Mouse (Mus musculus) midbrain, postnatal 0 days (tissue): Measurements from ENCODE around the gene Rap1gap. TPM values are rescaled to one million over a fixed set of nuclear protein-coding genes. Genes with fewer than 3 reads are reported as not detected.

ENCODE experiments used
- ATAC-seq: fragments of 200-750 bp; cut with Nextera tagmentation; 2 replicates; pipeline ENCODE4 v1.8.0; 2017; ENCODE audit warnings: moderate number of reproducible peaks, mild to moderate bottlenecking, moderate TSS enrichment, moderate library complexity; ENCODE audit not compliant: low FRiP score
- DNase-seq: peaks from one replicate; pipeline ENCODE4 v3.0.0-alpha.2; 2015; ENCODE audit warnings: low spot score
- H3K27ac ChIP-seq: fragments of 300-500 bp; sonication (generic); 2 replicates; pipeline ENCODE4 v1.5.1; 2014; ENCODE audit warnings: low read depth, mild to moderate bottlenecking, low read length, mixed read lengths
- H3K27me3 ChIP-seq: fragments of 300-500 bp; sonication (generic); 2 replicates; pipeline ENCODE4 v1.6.1; 2014; ENCODE audit warnings: low read length, control low read depth, mixed read lengths; ENCODE audit not compliant: insufficient read depth
- H3K36me3 ChIP-seq: fragments of 300-500 bp; sonication (generic); 2 replicates; pipeline ENCODE4 v1.6.1; 2014; ENCODE audit warnings: low read length, control low read depth, mixed read lengths; ENCODE audit not compliant: insufficient read depth
- H3K4me1 ChIP-seq: fragments of 300-500 bp; sonication (generic); 2 replicates; pipeline ENCODE4 v1.6.1; 2014; ENCODE audit warnings: mild to moderate bottlenecking, control low read depth, antibody characterized with exemption, low read length, mixed read lengths; ENCODE audit not compliant: insufficient read depth
- H3K4me2 ChIP-seq: fragments of 300-500 bp; sonication (generic); 2 replicates; pipeline ENCODE4 v1.6.1; 2014; ENCODE audit warnings: low read depth, mild to moderate bottlenecking, low read length, mixed read lengths; ENCODE audit not compliant: poor library complexity, severe bottlenecking
- H3K4me3 ChIP-seq: fragments of 300-500 bp; sonication (generic); 2 replicates; pipeline ENCODE4 v1.5.1; 2014; ENCODE audit warnings: low read depth, mild to moderate bottlenecking, low read length, moderate library complexity
- H3K9ac ChIP-seq: fragments of 300-500 bp; sonication (generic); replicated peaks from 2 replicates; pipeline ENCODE4 v1.6.1; 2014; ENCODE audit warnings: mild to moderate bottlenecking, low read length, moderate library complexity, mixed read lengths; ENCODE audit not compliant: poor library complexity, severe bottlenecking
- H3K9me3 ChIP-seq: fragments of 300-500 bp; sonication (generic); 2 replicates; pipeline ENCODE4 v1.6.1; 2016; ENCODE audit warnings: low read length, control low read depth
- CTCF ChIP-seq: IDR thresholded peaks from 2 replicates; pipeline ENCODE4 v1.5.1; 2016; ENCODE audit warnings: antibody characterized with exemption, mild to moderate bottlenecking
- WGBS: fragments of 180-500 bp; shearing (Covaris S2); extraction: QIAGEN DNeasy Blood & Tissue Kit; methylation state at CpG from one replicate; pipeline ENCODE4 v1.1.7; 2014; 5-methylcytosine and 5-hydroxymethylcytosine counted together
- polyA plus RNA-seq: library from polyadenylated mRNA; unstranded; fragments of >200 nt; fragmentation: Nextera tagmentation; extraction: Ambion mirVana; gene quantifications from 2 replicates; pipeline ENCODE4 v1.2.1, GENCODE M21; 2015
- total RNA-seq: library from RNA; depleted of rRNA; stranded (reverse); fragments of >200 nt; gene quantifications from 2 replicates; pipeline ENCODE4 v1.2.3, GENCODE M21; 2014

The Rap1gap gene
- total and polyA plus RNA-seq, 2 experiments from 2014 or later, result 115 to 270 TPM

DNA sequence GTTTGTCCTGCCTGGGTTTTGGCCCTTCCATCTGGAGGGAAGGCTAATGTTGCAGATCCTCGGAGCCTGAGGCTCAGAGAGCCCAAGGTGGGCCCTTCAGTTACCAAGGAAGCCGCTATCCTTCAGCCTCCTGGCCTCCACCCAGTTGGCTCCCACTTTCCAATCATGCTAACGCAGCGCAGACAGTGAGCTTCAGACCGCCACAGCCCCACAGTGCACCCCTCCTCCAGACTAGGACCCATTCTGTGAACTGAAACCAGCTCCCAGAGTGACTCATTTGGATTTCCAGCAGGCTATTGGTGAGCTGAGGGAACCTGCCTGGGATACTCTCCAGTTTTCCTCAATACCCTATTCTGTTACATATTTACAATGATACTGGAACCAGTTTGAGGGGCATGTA lies 40.9 kb downstream of the Rap1gap start:
- TF ChIP-seq CTCF, result no peak
- ATAC-seq, result no peak
- H3K27ac ChIP-seq, result no peak overlapping the region
- 81% methylated on average over 5 of the region's 5 CpGs for WGBS
- H3K4me3 ChIP-seq, result no peak overlapping the region
- H3K9me3 ChIP-seq, result no peaks in the 10 kb centered on the region
- peaks cover 8% of the 10 kb centered on the region for H3K36me3 ChIP-seq
- peaks cover 18% of the 10 kb centered on the region; the same call in 1 of the 2 replicates for H3K4me1 ChIP-seq
- H3K9ac ChIP-seq, result no peak overlapping the region
- no peaks in the 10 kb centered on the region for H3K27me3 ChIP-seq
- no peak for DNase-seq
- H3K4me2 ChIP-seq, result no peak overlapping the region

DNA sequence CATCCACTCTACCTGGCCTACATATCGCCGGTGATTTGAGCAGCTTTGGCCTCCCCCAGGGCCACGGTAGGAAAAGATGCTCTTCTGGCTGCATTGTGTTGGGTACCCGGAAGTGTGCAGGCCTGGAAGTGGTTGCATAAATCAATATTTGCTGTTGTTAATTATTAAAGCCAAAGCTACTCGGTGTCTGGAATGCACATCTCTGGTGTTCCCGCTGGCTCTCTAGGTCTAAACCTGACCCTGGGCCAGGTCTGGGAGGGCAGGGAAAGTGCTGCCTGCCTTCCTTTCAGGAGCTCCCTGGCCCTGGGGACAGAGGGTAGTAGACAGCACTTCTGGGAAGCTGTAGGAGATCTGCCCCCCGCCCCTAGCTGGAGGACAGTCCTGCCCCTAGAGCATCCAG lies 42.0 kb downstream of the Rap1gap start:
- Histone ChIP-seq H3K4me2 (no peak overlapping the region), H3K4me3 (no peak overlapping the region), H3K4me1 (peaks cover 18% of the 10 kb centered on the region; the same call in 1 of the 2 replicates), H3K9me3 (no peaks in the 10 kb centered on the region), H3K9ac (no peak overlapping the region), H3K36me3 (peaks cover 8% of the 10 kb centered on the region), H3K27ac (no peak overlapping the region), H3K27me3 (no peaks in the 10 kb centered on the region)
- TF ChIP-seq CTCF, result no peak
- WGBS, result 71% methylated on average over 7 of the region's 7 CpGs
- DNase-seq (no peak), ATAC-seq (no peak)

DNA sequence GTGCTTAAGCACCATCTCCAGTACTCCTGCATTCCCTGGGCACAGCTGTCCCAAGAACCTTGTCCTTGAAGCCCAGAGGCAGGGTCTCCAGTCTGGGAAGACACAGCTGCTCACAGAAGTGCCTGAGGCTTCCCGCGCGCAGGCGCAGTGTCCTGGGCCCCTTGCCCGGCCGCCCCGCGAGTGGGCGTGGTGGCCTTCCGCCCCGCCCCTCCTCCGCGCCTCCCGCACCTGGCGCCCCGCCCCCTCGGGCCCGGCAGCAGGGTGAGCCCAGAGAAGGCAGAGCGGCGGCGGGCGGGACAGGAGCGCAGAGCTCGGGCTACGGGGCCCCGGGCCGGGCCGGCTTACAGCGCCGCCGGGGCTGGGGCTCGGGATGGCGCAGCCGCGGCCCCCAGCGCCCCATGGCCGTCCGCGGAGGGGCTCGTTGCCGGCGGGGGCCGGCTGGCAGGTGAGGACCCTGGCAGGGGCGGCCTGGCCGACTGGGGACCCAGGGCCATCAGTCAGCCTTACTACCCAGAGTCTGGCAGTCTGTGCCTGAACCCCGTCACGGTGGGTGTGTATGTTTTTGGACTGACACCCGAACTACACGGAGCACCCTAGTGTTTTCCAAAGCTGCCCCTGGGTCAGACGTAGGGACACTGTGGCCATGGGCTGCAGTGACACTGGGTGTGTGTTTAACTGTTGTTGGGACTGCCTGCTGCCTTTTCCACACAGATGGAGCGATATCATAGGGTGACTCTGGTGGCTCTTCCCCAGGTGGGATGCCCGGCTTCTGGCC lies 42.9 kb downstream of the Rap1gap start:
- Histone ChIP-seq H3K4me2 (peak overlapping the region; percentile 86), H3K4me3 (peak overlapping the region; percentile 45), H3K27me3 (no peaks in the 10 kb centered on the region), H3K9me3 (no peaks in the 10 kb centered on the region), H3K27ac (0 out of 2 replicates have a peak overlapping the region, but pooled peaks have one; percentile 18), H3K9ac (peak overlapping the region; percentile 59), H3K36me3 (peaks cover 12% of the 10 kb centered on the region), H3K4me1 (peaks cover 18% of the 10 kb centered on the region; the same call in 1 of the 2 replicates)
- DNase-seq (peak; percentile 74), ATAC-seq (peak; percentile 43)
- TF ChIP-seq CTCF, result no peak
- WGBS, result 5% methylated on average over 43 of the region's 52 CpGs

DNA sequence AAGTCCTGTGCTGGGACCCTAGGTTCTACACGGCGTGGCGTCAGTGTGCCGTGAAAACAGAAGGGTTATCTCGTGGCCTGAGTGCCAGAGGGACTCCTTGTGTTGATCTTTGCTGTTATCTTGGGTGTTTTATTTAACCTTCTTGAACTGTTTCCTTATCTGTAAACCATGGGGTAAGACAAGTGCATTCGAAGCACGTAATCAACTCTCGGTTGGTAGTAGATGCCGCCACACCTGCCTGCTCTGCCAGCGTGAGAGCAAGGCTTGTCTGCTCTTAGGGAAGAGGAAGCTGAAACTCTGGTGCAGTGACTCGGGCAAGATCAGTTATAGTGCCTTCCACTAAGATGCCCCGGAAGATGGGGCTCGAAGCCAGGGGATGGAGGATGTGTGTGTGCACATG lies 48.4 kb downstream of the Rap1gap start:
- no peaks in the 10 kb centered on the region for H3K9me3 ChIP-seq
- H3K4me1 ChIP-seq, result peaks cover 5% of the 10 kb centered on the region; the same call in 1 of the 2 replicates
- no peak overlapping the region for H3K9ac ChIP-seq
- no peak overlapping the region for H3K4me3 ChIP-seq
- H3K4me2 ChIP-seq, result no peak overlapping the region
- 90% methylated on average over 13 of the region's 13 CpGs for WGBS
- no peak for DNase-seq
- no peaks in the 10 kb centered on the region for H3K27me3 ChIP-seq
- peaks cover 17% of the 10 kb centered on the region for H3K36me3 ChIP-seq
- no peak overlapping the region for H3K27ac ChIP-seq
- no peak for ATAC-seq
- TF ChIP-seq CTCF, result no peak

DNA sequence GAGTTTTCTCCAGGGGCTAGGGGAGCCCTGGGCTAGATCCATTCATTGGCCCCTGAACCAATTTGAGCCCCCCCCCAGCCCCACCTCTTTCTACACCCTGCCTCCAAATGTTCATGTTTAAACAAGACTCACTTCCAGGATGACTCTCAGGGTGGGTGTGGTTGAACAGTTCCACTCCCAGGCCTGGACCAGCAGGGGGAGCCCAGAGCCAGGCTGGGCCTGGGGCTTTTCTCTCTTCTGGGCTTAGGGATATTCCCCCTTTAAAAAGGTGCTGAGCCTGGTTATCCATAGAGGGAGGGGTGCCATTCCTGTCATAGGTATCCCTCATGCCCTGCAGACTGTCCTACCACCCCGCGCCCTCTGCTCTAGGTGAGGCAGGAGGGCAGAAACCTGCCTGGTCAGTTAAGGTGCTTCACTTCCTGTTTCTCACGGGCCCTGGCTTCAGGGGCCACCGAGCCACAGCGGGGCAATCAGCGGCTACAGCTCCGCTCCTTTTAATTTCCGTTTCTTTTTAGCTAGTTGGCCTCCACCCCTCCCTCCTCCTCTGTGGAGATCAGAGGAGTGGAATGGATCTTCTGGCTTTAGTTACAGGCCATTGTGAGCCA lies 49.6 kb downstream of the Rap1gap start:
- 52% methylated on average over 8 of the region's 8 CpGs for WGBS
- no peak for DNase-seq
- no peak for ATAC-seq

DNA sequence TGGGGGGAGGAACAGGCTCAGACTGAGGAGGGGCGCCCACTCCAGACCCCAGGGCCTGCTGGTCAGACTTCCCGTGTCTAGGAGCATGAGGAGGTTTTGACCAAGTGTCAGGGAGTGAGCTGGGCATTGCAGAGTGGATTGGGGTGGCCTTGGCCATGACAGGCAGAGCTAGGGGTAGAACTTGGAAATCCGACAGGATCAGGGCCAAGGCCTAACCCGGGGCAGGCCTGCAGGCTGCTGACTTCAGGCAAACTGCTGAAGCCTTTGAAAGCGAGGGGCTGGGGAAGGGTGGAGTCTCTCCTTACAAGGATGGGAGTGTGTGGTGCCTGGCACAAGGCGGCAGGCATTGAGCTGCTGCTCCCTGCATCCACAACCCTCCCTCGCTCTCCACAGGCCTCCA lies 52.5 kb downstream of the Rap1gap start:
- Histone ChIP-seq H3K4me2 (no peak overlapping the region), H3K4me1 (no peaks in the 10 kb centered on the region), H3K4me3 (no peak overlapping the region), H3K27ac (no peak overlapping the region), H3K27me3 (no peaks in the 10 kb centered on the region), H3K9ac (no peak overlapping the region), H3K9me3 (no peaks in the 10 kb centered on the region), H3K36me3 (peaks cover 36% of the 10 kb centered on the region)
- WGBS, result 67% methylated on average over 7 of the region's 7 CpGs
- ATAC-seq (no peak), DNase-seq (no peak)
- no peak for TF ChIP-seq CTCF

More for the DNA sequence above, 49.6 kb downstream of the Rap1gap start:
- H3K4me3 ChIP-seq, result no peak overlapping the region
- peaks cover 20% of the 10 kb centered on the region for H3K36me3 ChIP-seq
- H3K9me3 ChIP-seq, result no peaks in the 10 kb centered on the region
- peak; percentile 51 for TF ChIP-seq CTCF
- H3K27me3 ChIP-seq, result no peaks in the 10 kb centered on the region
- H3K4me1 ChIP-seq, result no peaks in the 10 kb centered on the region
- H3K9ac ChIP-seq, result no peak overlapping the region
- no peak overlapping the region for H3K4me2 ChIP-seq
- no peak overlapping the region for H3K27ac ChIP-seq
